Comparison of ENCODE assay signal across 8 mouse cellular contexts in the genomic region with DNA sequence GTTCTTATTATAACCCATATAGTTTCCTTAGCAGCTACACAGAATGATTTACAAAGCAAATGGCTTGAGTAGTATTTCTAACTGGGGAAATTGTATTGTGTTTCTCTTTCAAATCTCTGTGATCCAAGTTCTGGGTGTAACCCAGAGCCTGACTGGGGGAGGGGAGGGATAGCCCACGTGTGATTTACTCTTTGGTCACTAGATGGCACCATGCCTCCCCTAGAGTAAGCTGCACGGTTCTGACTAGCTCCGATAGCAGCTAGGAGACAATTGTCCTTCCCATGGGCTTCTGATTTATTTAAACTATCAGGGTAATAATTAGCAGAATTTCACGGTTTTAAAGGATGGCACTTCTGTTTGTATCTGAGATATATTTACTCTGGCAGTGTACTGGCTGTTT.
DNase-seq lines count a peak whose midpoint lies in the region; ATAC-seq lines count a peak whose summit lies in the region.

No protein-coding gene starts in this region.

- H3K9me3 ChIP-seq in midbrain, embryonic 12.5 days: no peaks in the 10 kb centered on the region

- no peak overlapping the region for H3K4me3 ChIP-seq in midbrain, embryonic 12.5 days

- intact Hi-C loops in left cerebral cortex, postnatal 36 days (cut with DNase I): loop anchor here (2.0 to 5.0 kb wide), 5 partner anchors 99 to 264 kb away; no protein-coding TSS in a partner anchor

- H3K27ac ChIP-seq in midbrain, embryonic 12.5 days (replicated peaks): no peak overlapping the region

- no peak overlapping the region for H3K9ac ChIP-seq in midbrain, embryonic 12.5 days (replicated peaks)

- peak; percentile 94 for ATAC-seq in midbrain, embryonic 12.5 days (ENCODE audit: low FRiP score, low read depth)

- WGBS in midbrain, embryonic 12.5 days: 2% methylated on average over 4 of the region's 4 CpGs

- peaks cover 3% of the 10 kb centered on the region; the same call in 1 of the 2 replicates for H3K4me1 ChIP-seq in midbrain, embryonic 12.5 days

- no peaks in the 10 kb centered on the region for H3K36me3 ChIP-seq in midbrain, embryonic 12.5 days

- H3K4me2 ChIP-seq in midbrain, embryonic 12.5 days (replicated peaks): no peak overlapping the region

- no peaks in the 10 kb centered on the region for H3K27me3 ChIP-seq in midbrain, embryonic 12.5 days

- peak; percentile 46 to 61 for DNase-seq in urinary bladder, adult 18-20 months (ENCODE audit: low spot score in 2 of 2)
- DNase-seq in urinary bladder, postnatal 10 days (ENCODE audit: low spot score): no peak
- DNase-seq in embryo, embryonic 10.5 days (ENCODE audit: low spot score): peak; percentile 91
- DNase-seq in gastrocnemius, postnatal 25 days: peak; percentile 65
- DNase-seq in kidney, adult 18-20 months: peak; percentile 81
- DNase-seq in left cerebral cortex, postnatal 36 days (ENCODE audit: low spot score in 2 of 2): peak; percentile 65 to 77
- peak; percentile 71 for DNase-seq in skeletal muscle tissue, adult 2 months (ENCODE audit: low read depth, low spot score)
